Mouse (Mus musculus) C2C12 (cell line): Measurements from ENCODE around the gene Gm21992.

ENCODE experiments used
- CEBPB ChIP-seq: IDR thresholded peaks from one replicate; pipeline ENCODE4 v1.6.1; 2011; ENCODE audit warnings: low read depth, mild to moderate bottlenecking, control low read depth, moderate library complexity
- CTCF ChIP-seq: IDR thresholded peaks from one replicate; pipeline ENCODE4 v1.5.1; 2011; ENCODE audit not compliant: control insufficient read depth, insufficient read depth, insufficient read length
- MAX ChIP-seq: IDR thresholded peaks from one replicate; pipeline ENCODE4 v1.6.1; 2011; ENCODE audit warnings: mild to moderate bottlenecking, control low read depth
- MYOD1 ChIP-seq: IDR thresholded peaks from one replicate; pipeline ENCODE4 v1.6.1; 2011; ENCODE audit warnings: low read depth; ENCODE audit not compliant: control insufficient read depth, insufficient read length
- MYOG ChIP-seq: IDR thresholded peaks from one replicate; pipeline ENCODE4 v1.6.1; 2011; ENCODE audit not compliant: control insufficient read depth, insufficient read length; ENCODE audit errors: extremely low read depth
- USF1 ChIP-seq: IDR thresholded peaks from one replicate; pipeline ENCODE4 v1.6.1; 2011; ENCODE audit warnings: low read depth, mild to moderate bottlenecking, control low read depth, moderate library complexity

GRCm38 (mm10) chr19:4719351-4719764 is 92.1 kb downstream of the Gm21992 start:
- TF ChIP-seq CTCF (no peak), MYOG (no peak), MYOD1 (no peak), USF1 (no peak), CEBPB (no peak), MAX (no peak)
